Mouse (Mus musculus) spleen, postnatal 14 days (tissue): Measurements from ENCODE around the gene Nectin3.

Experiments
- DNase-seq, 2 experiments: peaks; one replicate each; pipeline ENCODE4 v3.0.0; 2021 to 2022; ENCODE audit warnings: low spot score in 2 of 2

The Nectin3 gene

GRCm38 (mm10) chr16:46498421-46498789 lies at the start of gene Nectin3:
Gene Nectin3 (minus strand): TSS chr16:46498525.
- DNase-seq, result no peak

- DNase-seq, result no peak
Measured at GRCm38 (mm10) chr16:46538092-46538491, 39.8 kb upstream of the Nectin3 start.

GRCm38 (mm10) chr16:46532465-46533254 lies 34.3 kb upstream of the Nectin3 start:
- no peak for DNase-seq

GRCm38 (mm10) chr16:46531023-46531422 lies 32.7 kb upstream of the Nectin3 start:
- DNase-seq, result no peak

- DNase-seq, result no peak
Measured at GRCm38 (mm10) chr16:46520885-46521417, 22.6 kb upstream of the Nectin3 start.

GRCm38 (mm10) chr16:46519606-46520005 lies 21.3 kb upstream of the Nectin3 start:
- DNase-seq, result no peak

GRCm38 (mm10) chr16:46507944-46508333 lies 9.6 kb upstream of the Nectin3 start:
- DNase-seq, result no peak

GRCm38 (mm10) chr16:46507260-46507943 lies 9.1 kb upstream of the Nectin3 start:
- DNase-seq, result no peak

GRCm38 (mm10) chr16:46504006-46504405 lies 5.7 kb upstream of the Nectin3 start:
- no peak for DNase-seq

GRCm38 (mm10) chr16:46502311-46502710 lies 4.0 kb upstream of the Nectin3 start:
- DNase-seq, result no peak

GRCm38 (mm10) chr16:46500759-46501158 lies 2.4 kb upstream of the Nectin3 start:
- DNase-seq, result no peak

- DNase-seq, result no peak
Measured at GRCm38 (mm10) chr16:46497686-46498420, 472 bp downstream of the Nectin3 start.

GRCm38 (mm10) chr16:46496889-46497685 lies 1.2 kb downstream of the Nectin3 start:
- DNase-seq, result peak; percentile 15 to 30

GRCm38 (mm10) chr16:46496031-46496868 lies 2.1 kb downstream of the Nectin3 start:
- DNase-seq, result no peak

- no peak for DNase-seq
Measured at GRCm38 (mm10) chr16:46495201-46495600, 3.1 kb downstream of the Nectin3 start.

- DNase-seq, result no peak
Measured at GRCm38 (mm10) chr16:46487436-46488097, 10.8 kb downstream of the Nectin3 start.

- DNase-seq, result no peak
Measured at GRCm38 (mm10) chr16:46477336-46477735, 21.0 kb downstream of the Nectin3 start.

- DNase-seq, result no peak
Measured at GRCm38 (mm10) chr16:46451421-46451820, 46.9 kb downstream of the Nectin3 start.

GRCm38 (mm10) chr16:46449013-46449412 lies 49.3 kb downstream of the Nectin3 start:
- DNase-seq, result no peak

- DNase-seq, result no peak
Measured at GRCm38 (mm10) chr16:46431317-46431716, 67.0 kb downstream of the Nectin3 start.
